Mouse (Mus musculus): ENCODE data around the gene BC067074. TPM values are rescaled to one million over a fixed set of nuclear protein-coding genes. Genes with fewer than 3 reads are reported as not detected.

BC067074 gene
- polyA plus RNA-seq (2015; fragmentation: Nextera tagmentation; extraction: Ambion mirVana) = 4.4 and 4.7 TPM in 2 replicates

GRCm38 (mm10) chr13:113292975-113293706 is at the start of gene BC067074:
TSS of gene BC067074 (plus strand) at chr13:113293159.

Other genes starting within 250 kb of the BC067074 start
- 70.2 and 104 TPM in 2 replicates for gene Gpx8, start 246.7 kb upstream of the BC067074 start, polyA plus RNA-seq (2015; fragmentation: Nextera tagmentation; extraction: Ambion mirVana)
- gene Gzma, start 192.2 kb upstream of the BC067074 start, polyA plus RNA-seq (2015; fragmentation: Nextera tagmentation; extraction: Ambion mirVana) = 0.33 and 0.40 TPM in 2 replicates
- gene Esm1, start 83.5 kb upstream of the BC067074 start, polyA plus RNA-seq (2015; fragmentation: Nextera tagmentation; extraction: Ambion mirVana) = 1.1 and 1.3 TPM in 2 replicates
- not detected in 2 replicates for gene Gzmk, start 67.3 kb upstream of the BC067074 start, polyA plus RNA-seq (2015; fragmentation: Nextera tagmentation; extraction: Ambion mirVana)

Measured in skeletal muscle tissue, postnatal 0 days (tissue).